Mouse (Mus musculus) gastrocnemius, postnatal 4 days (tissue): ENCODE results near the gene Ppp2r2c. TPM values are rescaled to one million over a fixed set of nuclear protein-coding genes. Genes with fewer than 3 reads are reported as not detected.

Experiments
- DNase-seq, 2 experiments: peaks; one replicate each; pipeline ENCODE4 v3.0.0; 2021 to 2022; ENCODE audit warnings: low spot score in 2 of 2, mixed read lengths in 2 of 2
- total RNA-seq, 2 experiments: library from RNA; stranded (reverse); gene quantifications; 2 replicates each; pipeline ENCODE4 v1.2.3; 2021

The Ppp2r2c gene
- total RNA-seq, 2 experiments from 2014 or later: 1.2 to 1.8 TPM

GRCm38 (mm10) chr5:36895621-36896573 is 27.6 kb downstream of the Ppp2r2c start:
- no peak for DNase-seq

- no peak for DNase-seq
These were observed 29.7 kb downstream of the Ppp2r2c start for GRCm38 (mm10) chr5:36897999-36898398.

DNA sequence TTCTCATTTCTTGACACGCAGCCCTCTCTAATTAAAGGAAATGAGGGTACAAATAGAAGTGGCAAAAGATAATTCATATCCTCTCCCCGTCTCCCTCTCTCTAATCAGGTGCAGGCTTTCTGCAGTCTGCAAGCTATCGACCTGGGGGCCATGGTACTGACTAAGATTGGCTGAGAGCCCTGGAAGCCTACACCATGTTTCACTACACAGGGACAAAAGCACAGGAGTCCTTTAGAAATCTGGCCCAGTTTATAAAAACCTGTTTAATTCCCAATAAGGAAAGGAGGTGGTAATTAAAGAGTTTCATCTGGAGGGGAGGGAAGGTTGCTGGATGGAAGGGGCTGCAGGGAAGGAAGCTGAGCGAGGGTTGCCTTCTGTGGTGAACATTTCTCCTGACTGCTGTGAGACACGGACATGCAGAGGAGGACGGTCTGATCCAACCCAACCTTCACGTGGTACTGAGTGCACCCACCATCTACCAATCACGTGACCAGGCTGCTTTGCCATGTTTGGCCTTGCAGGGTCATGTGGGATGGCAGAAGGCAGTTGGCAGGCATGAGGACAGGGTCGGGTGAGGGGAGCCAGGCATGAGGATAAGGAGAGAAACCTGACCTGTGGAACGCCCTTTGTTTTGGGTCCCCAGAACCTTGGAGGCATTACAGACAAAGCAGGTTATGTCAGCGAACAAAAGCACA is 30.2 kb downstream of the Ppp2r2c start:
- no peak for DNase-seq

DNA sequence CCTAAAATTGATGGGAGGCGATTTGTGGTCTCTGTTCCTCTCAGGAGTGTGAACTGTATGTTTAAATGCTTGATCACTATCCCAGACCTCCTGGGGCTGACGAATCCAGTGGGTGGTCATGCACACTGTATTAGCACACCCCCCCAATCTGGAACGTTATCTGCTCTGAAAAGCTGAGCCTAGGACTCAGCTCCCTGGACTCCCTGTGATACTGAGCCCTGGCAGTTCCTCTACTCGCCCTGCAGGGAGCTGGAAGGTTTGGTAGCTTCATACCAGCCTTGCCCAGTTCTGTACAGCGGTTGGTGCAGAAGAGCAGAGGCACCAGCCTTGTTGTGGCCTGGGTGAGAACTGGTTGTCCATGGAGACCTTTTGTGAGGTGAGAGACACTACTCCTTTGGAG is 31.1 kb downstream of the Ppp2r2c start:
- no peak for DNase-seq

- no peak for DNase-seq
These were observed 31.9 kb downstream of the Ppp2r2c start for GRCm38 (mm10) chr5:36900189-36900619.

DNA sequence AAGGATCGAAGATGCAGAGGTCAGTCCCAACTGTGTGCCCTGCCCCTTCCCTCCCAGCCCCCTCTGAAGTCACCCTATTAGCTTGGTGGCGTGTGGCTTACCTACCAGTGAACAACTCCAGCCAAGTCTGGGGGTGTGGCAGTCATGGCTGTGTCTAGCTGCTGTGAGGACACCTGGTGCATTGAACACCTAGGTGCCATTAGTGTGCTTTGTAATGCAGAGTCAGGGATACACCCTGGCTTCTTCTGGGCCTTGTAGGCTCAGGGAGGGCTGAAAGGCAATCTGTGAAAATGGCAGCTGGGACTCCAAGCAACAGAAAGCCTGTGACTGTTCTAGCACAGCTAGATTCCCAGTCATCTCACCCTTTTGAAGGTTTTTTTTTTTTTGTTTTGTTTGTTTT is 34.5 kb downstream of the Ppp2r2c start:
- no peak for DNase-seq

DNA sequence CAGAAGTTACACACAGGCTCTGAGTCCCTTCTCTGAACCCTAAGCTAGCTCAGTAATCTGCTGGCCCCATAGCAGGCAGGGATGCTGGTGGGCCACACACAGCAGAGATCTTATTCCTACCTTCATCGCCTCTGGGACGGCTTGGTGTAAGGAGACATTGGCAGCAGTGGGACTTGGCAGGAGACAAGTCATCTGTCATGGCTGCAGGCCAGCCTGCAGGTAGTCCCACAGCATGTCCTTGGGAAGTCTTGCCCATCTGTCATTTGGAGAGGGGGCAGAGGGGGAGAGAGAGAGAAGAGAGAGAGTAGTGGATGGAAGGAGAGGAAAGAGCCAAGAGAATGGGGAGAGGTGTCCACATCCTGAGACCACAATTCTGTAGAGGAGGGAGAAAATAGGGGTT is 35.8 kb downstream of the Ppp2r2c start:
- DNase-seq: no peak

DNA sequence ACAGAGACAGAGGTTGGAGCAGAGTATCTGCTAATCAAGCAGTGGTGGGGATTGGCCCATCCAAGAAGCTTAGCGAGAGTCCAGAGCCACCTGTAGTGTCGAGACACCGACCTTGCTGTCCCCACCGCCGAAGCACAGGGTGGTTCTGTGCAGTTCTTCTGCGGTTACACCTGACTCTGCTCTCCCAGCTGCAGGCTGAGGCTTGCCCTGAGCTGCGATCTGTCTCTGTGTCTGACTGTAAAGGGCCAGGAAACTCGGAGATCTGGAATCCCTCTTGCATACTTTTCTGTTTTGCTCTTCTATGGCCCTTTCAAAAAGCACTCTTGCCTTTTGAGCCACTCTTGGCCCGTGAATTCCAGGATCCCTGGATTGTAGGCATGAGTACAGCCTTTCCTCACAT is 36.4 kb downstream of the Ppp2r2c start:
- no peak for DNase-seq

DNA sequence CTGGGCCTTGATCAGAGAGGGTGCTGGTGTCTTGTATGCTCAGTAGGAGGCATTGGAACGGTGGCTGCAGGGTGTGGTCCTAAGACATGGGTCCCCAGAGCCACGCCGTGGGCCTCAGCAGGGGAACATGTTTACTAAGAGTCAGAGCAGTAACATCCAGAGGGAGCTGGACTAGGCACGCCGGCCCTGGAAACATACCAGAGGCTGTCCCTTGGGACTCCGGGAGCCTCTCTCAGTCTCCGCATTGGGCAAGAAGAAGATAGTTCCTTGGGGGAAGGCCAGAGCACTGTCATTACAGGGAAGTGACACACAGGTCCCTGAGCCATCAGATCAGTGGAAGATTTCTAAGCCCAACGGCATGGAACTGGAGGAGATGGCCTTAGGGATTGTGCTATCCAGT is 36.9 kb downstream of the Ppp2r2c start:
- no peak for DNase-seq

GRCm38 (mm10) chr5:36907695-36908094 is 39.4 kb downstream of the Ppp2r2c start:
- DNase-seq: no peak

- DNase-seq: no peak
These were observed 41.2 kb downstream of the Ppp2r2c start for GRCm38 (mm10) chr5:36909545-36909944.

GRCm38 (mm10) chr5:36910980-36911379 is 42.7 kb downstream of the Ppp2r2c start:
- no peak for DNase-seq

DNA sequence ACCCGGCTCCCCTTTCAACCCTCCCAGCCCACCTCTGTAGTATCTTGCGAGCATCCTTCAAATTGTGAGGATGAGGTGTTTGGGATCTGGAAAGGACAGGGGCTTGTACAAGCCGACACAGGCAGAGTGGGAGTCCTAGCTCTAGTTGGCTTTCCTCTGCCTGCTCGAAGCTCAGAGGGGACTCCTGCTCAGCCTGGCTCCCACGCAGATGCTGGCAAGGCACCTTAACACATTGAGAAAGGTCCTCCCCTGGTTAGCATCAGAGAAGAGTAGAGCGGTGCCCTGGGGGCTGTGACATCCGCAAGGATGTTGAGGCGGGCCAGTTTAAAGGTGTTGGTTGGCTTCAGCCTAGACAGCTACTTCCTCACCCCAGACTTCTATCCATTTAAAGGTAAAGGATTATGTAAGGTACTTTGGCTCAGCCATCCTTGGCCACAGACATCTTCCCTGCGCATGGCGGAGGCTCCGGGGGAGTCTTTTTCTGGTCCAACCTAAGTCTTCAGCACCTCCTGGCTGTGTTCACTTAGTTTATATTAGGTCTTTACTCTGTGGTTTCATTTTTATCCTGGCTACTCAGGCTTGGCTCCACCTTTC is 43.5 kb downstream of the Ppp2r2c start:
- DNase-seq: no peak

GRCm38 (mm10) chr5:36912602-36913310 is 44.4 kb downstream of the Ppp2r2c start:
- no peak for DNase-seq

DNA sequence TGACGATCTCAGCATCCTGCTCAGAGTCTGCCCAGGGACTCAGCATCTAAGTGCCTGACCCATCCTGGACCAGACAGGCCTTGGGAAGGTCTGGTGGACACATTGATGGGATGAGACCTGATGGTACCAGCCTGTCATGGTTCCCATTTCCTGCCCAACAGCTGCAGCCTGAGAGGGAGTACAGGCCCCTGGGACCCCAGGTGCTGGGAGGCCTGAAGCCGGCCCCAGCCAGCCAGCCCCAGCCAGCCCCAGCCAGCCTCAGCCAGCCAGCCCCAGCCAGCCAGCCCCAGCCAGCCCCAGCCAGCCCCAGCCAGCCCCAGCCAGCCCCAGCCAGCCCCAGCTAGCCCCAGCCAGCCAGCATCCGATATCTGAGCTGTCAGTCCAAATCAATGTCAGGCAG is 46.9 kb downstream of the Ppp2r2c start:
- DNase-seq: no peak

DNA sequence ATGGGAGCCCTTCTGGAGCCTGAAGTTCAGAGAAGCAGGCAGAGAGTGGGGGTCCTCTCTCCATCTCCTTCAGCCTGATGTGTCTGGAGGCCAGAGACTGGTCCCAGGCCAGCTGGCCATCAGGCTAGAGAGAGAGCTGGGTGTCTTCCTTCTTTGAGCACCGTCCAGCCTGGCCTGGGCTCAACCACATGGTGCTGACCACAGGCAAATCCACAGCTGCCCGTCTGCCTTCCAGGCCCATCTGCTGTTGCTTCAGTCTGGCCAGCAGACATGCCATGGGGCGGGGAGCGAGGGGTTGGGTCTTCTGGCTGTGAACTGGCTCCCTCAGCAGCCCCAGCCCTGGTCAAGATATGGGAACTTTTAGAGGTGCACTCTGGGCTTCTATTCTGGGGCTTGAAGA is 48.3 kb downstream of the Ppp2r2c start:
- DNase-seq: peak in 1 of 2 experiments; percentile 21

- no peak for DNase-seq
These were observed 48.9 kb downstream of the Ppp2r2c start for GRCm38 (mm10) chr5:36917245-36917644.

- no peak for DNase-seq
These were observed 49.7 kb downstream of the Ppp2r2c start for GRCm38 (mm10) chr5:36918016-36918415.

DNA sequence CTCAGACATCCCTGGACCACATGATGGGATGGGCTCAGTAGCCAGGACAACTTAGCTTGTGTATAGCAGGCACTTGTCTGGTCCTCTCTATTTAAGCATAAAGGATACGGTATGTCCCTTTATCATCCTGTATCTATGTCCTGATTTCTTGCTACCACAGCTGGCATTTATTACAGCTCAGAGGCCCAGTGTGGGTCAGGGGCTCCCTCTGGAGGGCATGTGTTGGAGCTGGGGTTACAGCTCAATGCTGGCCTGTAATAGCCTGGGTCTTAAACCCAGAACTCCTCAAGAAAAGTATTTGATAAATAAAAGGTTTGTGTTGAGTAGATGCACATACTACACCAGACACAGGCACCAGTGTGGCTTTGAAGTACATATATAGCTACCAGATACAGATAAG is 51.8 kb downstream of the Ppp2r2c start:
- DNase-seq: no peak

- DNase-seq: no peak
These were observed 53.6 kb downstream of the Ppp2r2c start for GRCm38 (mm10) chr5:36921871-36922270.

- DNase-seq: no peak
These were observed 54.5 kb downstream of the Ppp2r2c start for GRCm38 (mm10) chr5:36922811-36923210.
